Mouse (Mus musculus): Measurements from ENCODE around the gene Tmem131. TPM values are rescaled to one million over a fixed set of nuclear protein-coding genes. Genes with fewer than 3 reads are reported as not detected.

The Tmem131 gene
- polyA plus RNA-seq, 1 experiment from 2014 or later = 14.7 TPM

DNA sequence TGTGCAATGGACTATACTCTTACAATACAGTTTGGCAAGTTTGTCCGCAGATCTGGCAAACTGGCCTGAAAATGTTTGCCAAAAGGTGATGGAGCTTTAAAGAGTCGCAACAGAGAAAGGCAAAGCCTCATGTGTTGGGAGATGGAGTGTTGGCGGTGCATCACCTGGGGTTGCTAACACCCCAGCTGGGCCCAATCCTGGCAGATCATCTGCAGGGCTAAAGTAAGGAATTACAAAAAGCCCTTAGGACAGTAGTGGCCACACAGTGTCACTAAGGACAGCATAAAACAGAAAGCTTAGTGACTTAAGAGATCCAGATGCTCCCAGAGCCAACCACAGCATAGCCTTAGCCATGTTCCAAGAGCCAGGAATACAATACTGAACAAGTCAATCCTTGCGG lies 138.6 kb downstream of the Tmem131 start:
- no peak overlapping the region for H3K27ac ChIP-seq (replicated peaks)
- 91% methylated on average over 4 of the region's 4 CpGs for WGBS
- no peak for ATAC-seq (ENCODE audit: insufficient number of reproducible peaks, low FRiP score, low TSS enrichment, low read depth)
- peaks cover 84% of the 10 kb centered on the region for H3K36me3 ChIP-seq
- H3K9ac ChIP-seq = no peak overlapping the region
- no peaks in the 10 kb centered on the region for H3K9me3 ChIP-seq (replicated peaks)
- no peak overlapping the region for H3K4me2 ChIP-seq (replicated peaks)
- H3K4me1 ChIP-seq = 0 out of 2 replicates have a peak, but pooled peaks cover 6% of the 10 kb centered on the region
- no peaks in the 10 kb centered on the region for H3K27me3 ChIP-seq
- no peak overlapping the region for H3K4me3 ChIP-seq (replicated peaks)

DNA sequence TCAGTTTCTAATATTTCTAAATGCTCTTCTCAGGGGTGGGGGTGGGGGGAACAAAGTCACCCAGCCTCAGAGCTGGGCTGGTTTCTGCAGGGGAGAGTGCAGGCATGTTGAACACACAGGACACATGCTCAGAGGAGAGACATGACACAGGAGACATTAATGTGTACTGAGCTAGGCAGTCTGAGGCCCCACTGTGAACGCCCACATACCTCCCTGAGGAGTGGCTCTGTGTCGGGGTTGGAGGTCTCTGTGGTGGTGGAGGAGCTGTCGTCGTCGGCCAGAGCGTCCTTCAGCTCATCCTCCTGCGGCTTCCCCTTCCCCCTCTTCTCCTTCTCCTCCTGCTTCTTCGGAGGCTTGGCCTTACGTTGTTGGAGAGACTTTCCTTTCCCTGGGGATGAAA lies 139.2 kb downstream of the Tmem131 start:
- peaks cover 84% of the 10 kb centered on the region for H3K36me3 ChIP-seq
- H3K4me3 ChIP-seq (replicated peaks) = no peak overlapping the region
- 37% methylated on average over 9 of the region's 9 CpGs for WGBS
- H3K9ac ChIP-seq = no peak overlapping the region
- no peak for ATAC-seq (ENCODE audit: insufficient number of reproducible peaks, low FRiP score, low TSS enrichment, low read depth)
- no peaks in the 10 kb centered on the region for H3K27me3 ChIP-seq
- H3K4me1 ChIP-seq = 0 out of 2 replicates have a peak, but pooled peaks cover 6% of the 10 kb centered on the region
- H3K9me3 ChIP-seq (replicated peaks) = no peaks in the 10 kb centered on the region
- H3K27ac ChIP-seq (replicated peaks) = no peak overlapping the region
- no peak overlapping the region for H3K4me2 ChIP-seq (replicated peaks)

DNA sequence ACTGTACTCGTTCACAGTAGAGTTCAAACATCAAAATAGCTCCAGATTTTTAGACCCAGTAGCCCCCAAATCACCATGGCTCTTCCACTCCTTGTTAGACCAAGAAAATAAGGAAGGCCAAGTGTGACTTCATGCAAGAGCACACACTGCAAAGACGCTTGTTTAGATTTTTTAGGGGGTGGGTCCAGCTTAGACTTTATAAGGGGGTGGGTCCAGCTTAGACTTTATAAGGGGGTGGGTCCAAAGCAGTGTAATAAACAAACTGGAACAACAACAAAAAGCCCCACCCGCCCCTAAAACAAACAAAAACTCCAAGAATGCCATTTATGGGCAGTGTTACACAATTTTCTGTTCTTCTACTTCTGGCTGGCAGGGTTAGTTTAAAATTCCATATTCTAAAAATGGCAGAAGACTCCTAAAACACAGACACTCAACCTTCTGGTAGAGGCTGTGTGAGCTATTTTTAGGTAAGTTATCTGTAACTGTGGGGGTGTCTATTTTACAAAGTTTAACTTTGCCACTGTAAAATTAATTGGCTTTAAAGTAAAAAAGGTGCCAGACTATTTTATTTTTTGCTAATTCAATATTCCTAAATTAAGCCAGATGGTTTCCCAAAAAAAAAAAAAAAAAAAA lies 143.0 kb downstream of the Tmem131 start:
- Histone ChIP-seq H3K36me3 (peaks cover 85% of the 10 kb centered on the region), H3K9ac (no peak overlapping the region), H3K9me3 (replicated peaks) (no peaks in the 10 kb centered on the region), H3K27me3 (no peaks in the 10 kb centered on the region), H3K4me3 (replicated peaks) (no peak overlapping the region), H3K27ac (replicated peaks) (no peak overlapping the region), H3K4me2 (replicated peaks) (no peak overlapping the region), H3K4me1 (0 out of 2 replicates have a peak, but pooled peaks cover 6% of the 10 kb centered on the region)
- no peak for ATAC-seq (ENCODE audit: insufficient number of reproducible peaks, low FRiP score, low TSS enrichment, low read depth)
- 80% methylated on average over 3 of the region's 3 CpGs for WGBS

DNA sequence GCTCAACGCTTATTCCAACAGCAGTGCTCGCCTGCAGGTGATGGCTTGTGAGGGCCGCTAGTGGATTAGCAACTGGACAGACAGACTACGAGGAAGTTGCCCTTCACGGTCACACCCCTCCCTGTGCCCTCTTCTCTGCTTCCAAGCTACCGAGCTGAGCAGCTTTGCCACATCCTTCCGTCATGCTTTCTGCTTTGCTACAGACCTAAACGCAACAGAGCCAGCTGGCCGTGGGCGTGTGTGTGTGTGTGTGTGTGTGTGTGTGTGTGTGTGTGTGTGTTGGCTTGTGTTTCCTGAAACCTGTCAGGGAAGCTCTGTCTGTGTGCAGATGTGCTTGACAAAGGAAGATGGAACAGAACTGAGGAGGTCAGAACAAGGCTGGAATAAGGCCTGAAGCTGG lies 146.0 kb downstream of the Tmem131 start:
- ATAC-seq (ENCODE audit: insufficient number of reproducible peaks, low FRiP score, low TSS enrichment, low read depth) = no peak

DNA sequence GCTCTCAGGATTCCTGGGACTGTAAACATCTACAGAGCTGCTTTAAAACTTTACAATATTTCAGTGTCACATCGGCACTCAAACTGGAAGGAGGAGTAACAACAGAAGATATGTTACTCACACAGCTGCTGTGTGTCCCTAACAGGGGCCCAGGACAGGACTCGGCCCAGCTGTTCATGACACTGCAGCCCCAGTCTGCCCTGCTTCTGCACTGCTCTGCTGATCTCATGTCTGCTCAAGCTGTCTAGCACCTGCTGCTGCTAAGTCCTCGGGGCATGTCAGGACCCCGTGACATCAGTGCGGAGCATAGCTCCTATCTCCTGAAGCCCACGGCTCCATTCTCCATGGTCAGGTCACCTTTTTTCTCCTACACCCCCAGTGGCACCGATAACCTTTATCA lies 146.8 kb downstream of the Tmem131 start:
- WGBS = 78% methylated on average over 7 of the region's 7 CpGs
- ATAC-seq (ENCODE audit: insufficient number of reproducible peaks, low FRiP score, low TSS enrichment, low read depth) = peak; percentile 64
- Histone ChIP-seq H3K4me2 (replicated peaks) (no peak overlapping the region), H3K36me3 (peaks cover 87% of the 10 kb centered on the region), H3K4me1 (no peaks in the 10 kb centered on the region), H3K4me3 (replicated peaks) (no peak overlapping the region), H3K27ac (replicated peaks) (no peak overlapping the region), H3K9ac (no peak overlapping the region), H3K9me3 (replicated peaks) (no peaks in the 10 kb centered on the region), H3K27me3 (no peaks in the 10 kb centered on the region)

More for the DNA sequence above, 146.0 kb downstream of the Tmem131 start:
- H3K4me2 ChIP-seq (replicated peaks) = no peak overlapping the region
- H3K9ac ChIP-seq = no peak overlapping the region
- 68% methylated on average over 10 of the region's 10 CpGs for WGBS
- no peak overlapping the region for H3K27ac ChIP-seq (replicated peaks)
- H3K4me1 ChIP-seq = no peaks in the 10 kb centered on the region
- H3K9me3 ChIP-seq (replicated peaks) = no peaks in the 10 kb centered on the region
- H3K4me3 ChIP-seq (replicated peaks) = no peak overlapping the region
- H3K36me3 ChIP-seq = peaks cover 89% of the 10 kb centered on the region
- H3K27me3 ChIP-seq = no peaks in the 10 kb centered on the region

DNA sequence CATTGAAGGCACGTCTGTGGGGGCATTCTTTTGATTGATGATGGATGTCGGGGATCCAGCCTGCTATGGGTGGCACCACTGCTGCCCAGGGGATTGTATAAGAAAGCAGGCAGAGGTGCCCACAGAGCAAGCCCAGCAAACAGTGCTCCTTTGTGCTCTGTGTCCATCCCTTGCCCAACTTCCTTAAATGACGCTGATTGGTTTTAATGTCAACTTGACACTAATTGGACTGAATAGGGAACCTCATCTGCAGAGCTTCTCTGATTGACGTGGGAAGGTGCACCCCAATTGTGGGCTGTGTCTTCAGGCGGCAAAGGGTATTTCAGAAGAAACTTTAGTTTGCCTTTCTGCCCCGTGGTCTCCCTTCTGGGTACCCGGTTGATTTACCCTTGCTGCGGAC lies 154.1 kb downstream of the Tmem131 start:
- no peak overlapping the region for H3K4me2 ChIP-seq (replicated peaks)
- H3K9me3 ChIP-seq (replicated peaks) = no peaks in the 10 kb centered on the region
- H3K4me1 ChIP-seq = peaks cover 10% of the 10 kb centered on the region; the same call in 1 of the 2 replicates
- H3K9ac ChIP-seq = no peak overlapping the region
- no peaks in the 10 kb centered on the region for H3K27me3 ChIP-seq
- WGBS = 73% methylated on average over 8 of the region's 8 CpGs
- no peak overlapping the region for H3K27ac ChIP-seq (replicated peaks)
- H3K36me3 ChIP-seq = peaks cover 32% of the 10 kb centered on the region
- no peak overlapping the region for H3K4me3 ChIP-seq (replicated peaks)
- ATAC-seq (ENCODE audit: insufficient number of reproducible peaks, low FRiP score, low TSS enrichment, low read depth) = no peak

DNA sequence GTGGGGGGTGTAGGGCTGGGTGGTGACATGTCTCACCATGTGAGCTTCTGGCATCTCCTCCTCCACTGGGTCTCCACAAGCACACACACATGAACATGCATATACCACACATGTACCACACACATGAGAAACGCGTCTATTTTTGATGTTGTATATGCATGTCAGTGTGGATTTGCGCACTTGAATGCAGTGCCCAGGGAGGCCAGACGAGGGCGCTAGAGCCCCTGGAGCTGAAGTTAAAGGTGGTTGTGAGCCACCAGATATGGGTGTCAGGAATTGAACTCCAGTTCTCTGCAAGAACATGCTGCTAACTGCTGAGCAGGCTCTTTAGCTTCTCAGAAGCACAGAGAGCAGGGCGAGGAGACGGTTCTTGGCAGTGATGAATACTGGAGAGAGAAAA lies 157.1 kb downstream of the Tmem131 start:
- no peak overlapping the region for H3K27ac ChIP-seq (replicated peaks)
- no peak overlapping the region for H3K9ac ChIP-seq
- H3K27me3 ChIP-seq = no peaks in the 10 kb centered on the region
- H3K4me1 ChIP-seq = peaks cover 10% of the 10 kb centered on the region; the same call in 1 of the 2 replicates
- no peak overlapping the region for H3K4me3 ChIP-seq (replicated peaks)
- H3K4me2 ChIP-seq (replicated peaks) = no peak overlapping the region
- peaks cover 8% of the 10 kb centered on the region; the same call in 1 of the 2 replicates for H3K36me3 ChIP-seq
- WGBS = 90% methylated on average over 7 of the region's 7 CpGs
- no peak for ATAC-seq (ENCODE audit: insufficient number of reproducible peaks, low FRiP score, low TSS enrichment, low read depth)
- no peaks in the 10 kb centered on the region for H3K9me3 ChIP-seq (replicated peaks)

DNA sequence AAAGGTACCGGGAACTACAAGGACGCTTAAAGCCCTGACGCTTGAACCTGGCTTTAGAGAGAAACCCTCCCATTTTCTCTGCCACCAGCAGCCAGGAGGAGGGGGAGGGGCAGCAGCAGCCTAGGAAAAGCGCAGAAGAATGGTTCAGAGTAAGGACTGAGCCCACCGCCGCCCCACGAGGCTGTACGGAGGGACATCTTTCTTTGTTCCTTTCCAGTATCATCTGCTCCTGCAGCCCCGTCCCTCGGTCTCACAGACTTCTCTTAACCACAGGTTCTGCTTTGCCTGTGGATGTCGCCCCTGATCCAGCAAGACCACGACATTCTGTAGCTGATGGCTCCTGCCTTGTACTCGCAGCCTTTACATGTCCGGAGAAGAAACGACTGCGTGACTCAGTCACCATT lies 158.2 kb downstream of the Tmem131 start:
- no peak for ATAC-seq (ENCODE audit: insufficient number of reproducible peaks, low FRiP score, low TSS enrichment, low read depth)
- Histone ChIP-seq H3K27me3 (no peaks in the 10 kb centered on the region), H3K4me3 (replicated peaks) (peak overlapping the region; percentile 44), H3K4me1 (peaks cover 10% of the 10 kb centered on the region; the same call in 1 of the 2 replicates), H3K4me2 (replicated peaks) (peak overlapping the region; percentile 95), H3K9me3 (replicated peaks) (no peaks in the 10 kb centered on the region), H3K9ac (peak overlapping the region; percentile 37; the same call in 1 of the 2 replicates), H3K36me3 (no peaks in the 10 kb centered on the region), H3K27ac (replicated peaks) (no peak overlapping the region)
- WGBS = 2% methylated on average over 16 of the region's 16 CpGs

DNA sequence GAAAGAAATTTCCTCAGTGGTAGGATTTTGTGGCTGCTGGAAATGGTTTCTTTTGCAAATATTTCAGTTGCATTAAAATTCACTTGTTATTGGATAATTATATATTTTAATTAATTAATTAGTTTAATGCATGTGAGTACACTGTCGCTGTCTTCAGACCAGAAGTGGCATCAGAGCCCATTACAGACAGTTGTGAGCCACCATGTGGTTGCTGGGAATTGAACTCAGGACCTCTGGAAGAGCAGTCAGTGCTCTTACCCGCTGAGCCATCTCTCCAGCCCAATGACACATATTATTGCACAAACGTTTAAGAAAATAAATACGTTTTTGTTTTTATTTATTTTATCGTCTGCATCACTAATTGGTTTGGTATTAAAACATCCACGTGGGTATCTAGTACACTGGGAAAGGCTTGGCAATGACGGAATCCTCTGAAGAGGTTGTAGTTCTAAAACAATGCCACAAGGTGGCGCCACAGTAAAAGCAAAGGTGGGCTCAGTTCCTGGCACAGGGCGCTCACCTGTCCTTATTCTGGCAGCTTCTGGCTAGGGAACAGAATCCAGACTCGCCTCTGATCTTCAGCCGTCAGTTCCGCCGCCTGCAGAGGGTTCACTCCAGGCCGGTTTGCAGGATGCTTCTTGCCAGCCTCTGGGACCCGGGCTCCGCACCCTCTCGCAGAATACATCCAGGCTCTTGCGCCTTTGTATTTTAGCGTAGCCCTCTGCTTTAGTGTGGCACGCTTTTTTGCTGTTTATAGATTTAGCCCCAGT lies 158.9 kb downstream of the Tmem131 start:
- Histone ChIP-seq H3K4me3 (replicated peaks) (peak overlapping the region; percentile 44), H3K27me3 (no peaks in the 10 kb centered on the region), H3K9me3 (replicated peaks) (no peaks in the 10 kb centered on the region), H3K36me3 (no peaks in the 10 kb centered on the region), H3K4me2 (replicated peaks) (peak overlapping the region; percentile 95), H3K27ac (replicated peaks) (no peak overlapping the region), H3K9ac (peak overlapping the region; percentile 37), H3K4me1 (peaks cover 10% of the 10 kb centered on the region; the same call in 1 of the 2 replicates)
- 2% methylated on average over 20 of the region's 20 CpGs for WGBS
- ATAC-seq (ENCODE audit: insufficient number of reproducible peaks, low FRiP score, low TSS enrichment, low read depth) = peak; percentile 52; the same call in 1 of the 2 replicates

DNA sequence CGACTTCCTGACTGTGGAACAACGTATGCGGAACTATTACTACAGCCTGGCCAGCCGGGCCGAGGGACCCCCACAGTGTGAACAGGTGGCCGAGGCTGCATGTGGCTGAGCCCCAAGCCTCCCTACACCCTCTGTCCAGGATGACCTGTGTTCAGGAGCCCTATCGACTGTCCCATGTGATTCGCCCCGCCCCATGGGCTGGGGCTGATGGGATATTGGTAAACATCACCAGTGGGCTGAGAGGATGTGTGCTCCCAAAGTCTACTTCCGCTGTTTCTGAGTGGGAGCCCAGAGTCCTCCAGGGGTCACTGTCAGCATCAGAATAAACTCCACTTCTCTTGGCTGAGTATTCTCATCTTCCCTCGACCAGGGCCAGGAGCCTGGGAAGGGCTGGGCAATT lies 161.0 kb downstream of the Tmem131 start:
- H3K4me2 ChIP-seq (replicated peaks) = no peak overlapping the region
- no peak overlapping the region for H3K27ac ChIP-seq (replicated peaks)
- WGBS = 78% methylated on average over 11 of the region's 11 CpGs
- H3K9me3 ChIP-seq (replicated peaks) = no peaks in the 10 kb centered on the region
- H3K36me3 ChIP-seq = no peaks in the 10 kb centered on the region
- no peaks in the 10 kb centered on the region for H3K27me3 ChIP-seq
- no peak overlapping the region for H3K4me3 ChIP-seq (replicated peaks)
- ATAC-seq (ENCODE audit: insufficient number of reproducible peaks, low FRiP score, low TSS enrichment, low read depth) = no peak
- peaks cover 10% of the 10 kb centered on the region; the same call in 1 of the 2 replicates for H3K4me1 ChIP-seq
- H3K9ac ChIP-seq = no peak overlapping the region

DNA sequence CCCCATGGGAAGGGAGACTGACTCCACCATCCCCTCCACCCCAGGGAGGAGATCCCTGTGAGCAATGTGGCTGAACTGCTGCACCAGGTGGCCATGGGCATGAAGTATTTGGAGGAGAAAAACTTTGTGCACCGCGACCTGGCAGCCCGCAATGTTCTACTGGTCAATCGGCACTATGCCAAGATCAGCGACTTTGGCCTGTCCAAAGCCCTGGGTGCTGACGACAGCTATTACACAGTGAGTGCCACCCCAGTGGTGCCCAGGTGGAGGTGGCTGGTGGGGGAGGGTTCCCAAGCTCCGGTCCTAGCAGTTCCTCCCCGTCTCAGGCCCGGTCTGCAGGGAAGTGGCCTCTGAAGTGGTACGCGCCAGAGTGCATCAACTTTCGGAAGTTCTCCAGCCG lies 162.7 kb downstream of the Tmem131 start:
- WGBS = 89% methylated on average over 13 of the region's 13 CpGs
- ATAC-seq (ENCODE audit: insufficient number of reproducible peaks, low FRiP score, low TSS enrichment, low read depth) = no peak

More for the DNA sequence above, 162.7 kb downstream of the Tmem131 start:
- Histone ChIP-seq H3K9ac (no peak overlapping the region), H3K27ac (replicated peaks) (no peak overlapping the region), H3K4me2 (replicated peaks) (no peak overlapping the region), H3K27me3 (no peaks in the 10 kb centered on the region), H3K4me1 (peaks cover 10% of the 10 kb centered on the region; the same call in 1 of the 2 replicates), H3K9me3 (replicated peaks) (no peaks in the 10 kb centered on the region), H3K36me3 (no peaks in the 10 kb centered on the region), H3K4me3 (replicated peaks) (no peak overlapping the region)

All from embryonic facial prominence, embryonic 15.5 days (tissue).